Mouse (Mus musculus): Measurements from ENCODE around the gene Comtd1. TPM values are rescaled to one million over a fixed set of nuclear protein-coding genes. Genes with fewer than 3 reads are reported as not detected.
A peak's percentile ranks its signal among the peaks of the same experiment; 100 is the strongest.

Gene Comtd1
- polyA plus RNA-seq, 1 experiment = 31.6 TPM

GRCm38 (mm10) chr14:21838336-21839017, 10.3 kb downstream of the Comtd1 start:
- no peak overlapping the region for H3K27ac ChIP-seq (ENCODE audit: insufficient read depth, low read length)
- no peaks in the 10 kb centered on the region for H3K4me1 ChIP-seq (ENCODE audit: control insufficient read depth, insufficient read depth, low read length)
- TF ChIP-seq CTCF (IDR thresholded peaks at IDR 0.05; ENCODE audit: extremely low read depth, insufficient read depth, low read length) = no peak
- TF ChIP-seq POLR2A (IDR thresholded peaks at IDR 0.05; ENCODE audit: extremely low read depth, insufficient read depth, low read length) = no peak
- H3K4me3 ChIP-seq (ENCODE audit: insufficient read depth, low read length) = no peak overlapping the region

GRCm38 (mm10) chr14:21831830-21832403, 16.9 kb downstream of the Comtd1 start:
- TF ChIP-seq POLR2A (IDR thresholded peaks at IDR 0.05; ENCODE audit: extremely low read depth, insufficient read depth, low read length) = no peak
- TF ChIP-seq CTCF (IDR thresholded peaks at IDR 0.05; ENCODE audit: extremely low read depth, insufficient read depth, low read length) = no peak
- Histone ChIP-seq H3K4me1 (ENCODE audit: control insufficient read depth, insufficient read depth, low read length) (no peaks in the 10 kb centered on the region), H3K27ac (ENCODE audit: insufficient read depth, low read length) (peak overlapping the region; percentile 99), H3K4me3 (ENCODE audit: insufficient read depth, low read length) (peak overlapping the region; percentile 85)

GRCm38 (mm10) chr14:21830876-21831767, 17.7 kb downstream of the Comtd1 start:
- H3K27ac ChIP-seq (ENCODE audit: insufficient read depth, low read length) = peak overlapping the region; percentile 99
- peak overlapping the region; percentile 85 for H3K4me3 ChIP-seq (ENCODE audit: insufficient read depth, low read length)
- TF ChIP-seq POLR2A (IDR thresholded peaks at IDR 0.05; ENCODE audit: extremely low read depth, insufficient read depth, low read length) (peak; percentile 86), CTCF (IDR thresholded peaks at IDR 0.05; ENCODE audit: extremely low read depth, insufficient read depth, low read length) (no peak)
- H3K4me1 ChIP-seq (ENCODE audit: control insufficient read depth, insufficient read depth, low read length) = no peaks in the 10 kb centered on the region

- Histone ChIP-seq H3K4me1 (ENCODE audit: control insufficient read depth, insufficient read depth, low read length) (peaks cover 4% of the 10 kb centered on the region; the same call in 1 of the 2 replicates), H3K27ac (ENCODE audit: insufficient read depth, low read length) (no peak overlapping the region), H3K4me3 (ENCODE audit: insufficient read depth, low read length) (no peak overlapping the region)
- TF ChIP-seq CTCF (IDR thresholded peaks at IDR 0.05; ENCODE audit: extremely low read depth, insufficient read depth, low read length) (no peak), POLR2A (IDR thresholded peaks at IDR 0.05; ENCODE audit: extremely low read depth, insufficient read depth, low read length) (no peak)
Observed at GRCm38 (mm10) chr14:21825786-21826491, 22.8 kb downstream of the Comtd1 start.

GRCm38 (mm10) chr14:21824938-21825337, 23.8 kb downstream of the Comtd1 start, which contains the start of gene Vdac2:
Vdac2 (plus strand) TSS chr14:21825238.
- H3K4me1 ChIP-seq (ENCODE audit: control insufficient read depth, insufficient read depth, low read length) = peaks cover 4% of the 10 kb centered on the region; the same call in 1 of the 2 replicates
- TF ChIP-seq CTCF (IDR thresholded peaks at IDR 0.05; ENCODE audit: extremely low read depth, insufficient read depth, low read length) = no peak
- no peak within 1 kb of the TSS for H3K4me3 ChIP-seq (ENCODE audit: insufficient read depth, low read length)
- no peak within 1 kb of the TSS for H3K27ac ChIP-seq (ENCODE audit: insufficient read depth, low read length)

GRCm38 (mm10) chr14:21823897-21824296, 24.9 kb downstream of the Comtd1 start:
- no peak overlapping the region for H3K4me3 ChIP-seq (ENCODE audit: insufficient read depth, low read length)
- H3K27ac ChIP-seq (ENCODE audit: insufficient read depth, low read length) = no peak overlapping the region
- H3K4me1 ChIP-seq (ENCODE audit: control insufficient read depth, insufficient read depth, low read length) = peaks cover 4% of the 10 kb centered on the region; the same call in 1 of the 2 replicates
- TF ChIP-seq CTCF (IDR thresholded peaks at IDR 0.05; ENCODE audit: extremely low read depth, insufficient read depth, low read length) (no peak), POLR2A (IDR thresholded peaks at IDR 0.05; ENCODE audit: extremely low read depth, insufficient read depth, low read length) (no peak)

- peak overlapping the region; percentile 73 for H3K27ac ChIP-seq (ENCODE audit: insufficient read depth, low read length)
- H3K4me3 ChIP-seq (ENCODE audit: insufficient read depth, low read length) = no peak overlapping the region
- TF ChIP-seq POLR2A (IDR thresholded peaks at IDR 0.05; ENCODE audit: extremely low read depth, insufficient read depth, low read length) = peak; percentile 48; the same call in 1 of the 2 replicates
- TF ChIP-seq CTCF (IDR thresholded peaks at IDR 0.05; ENCODE audit: extremely low read depth, insufficient read depth, low read length) = no peak
- peaks cover 4% of the 10 kb centered on the region; the same call in 1 of the 2 replicates for H3K4me1 ChIP-seq (ENCODE audit: control insufficient read depth, insufficient read depth, low read length)
Observed at GRCm38 (mm10) chr14:21822795-21823374, 25.9 kb downstream of the Comtd1 start.

- no peak overlapping the region for H3K4me3 ChIP-seq (ENCODE audit: insufficient read depth, low read length)
- TF ChIP-seq CTCF (IDR thresholded peaks at IDR 0.05; ENCODE audit: extremely low read depth, insufficient read depth, low read length) (no peak), POLR2A (IDR thresholded peaks at IDR 0.05; ENCODE audit: extremely low read depth, insufficient read depth, low read length) (no peak)
- H3K27ac ChIP-seq (ENCODE audit: insufficient read depth, low read length) = 0 out of 2 replicates have a peak overlapping the region, but pooled peaks have one; percentile 30
- peaks cover 4% of the 10 kb centered on the region; the same call in 1 of the 2 replicates for H3K4me1 ChIP-seq (ENCODE audit: control insufficient read depth, insufficient read depth, low read length)
Observed at GRCm38 (mm10) chr14:21822307-21822706, 26.5 kb downstream of the Comtd1 start.
